Mouse (Mus musculus) MEL (cell line): ENCODE results near the gene Tesc. TPM values are rescaled to one million over a fixed set of nuclear protein-coding genes. Genes with fewer than 3 reads are reported as not detected.

Experiments used
- DNase-seq: peaks from one replicate; pipeline ENCODE4 v3.0.0; 2011; ENCODE audit warnings: low read depth, low spot score
- H3K27ac ChIP-seq: 2 replicates; pipeline ENCODE4 v1.5.1; 2012; ENCODE audit warnings: low read depth, mild to moderate bottlenecking, control low read depth, low read length, moderate library complexity; ENCODE audit not compliant: control insufficient read depth
- H3K27me3 ChIP-seq, 2 experiments: fragments of 150-350 bp in 1 of 2; sonication (generic) in 1 of 2; 2 replicates each; pipeline ENCODE4 v1.6.1; 2012; ENCODE audit warnings: low read length in 2 of 2, mild to moderate bottlenecking in 2 of 2, improper control_type of control experiment in 1 of 2, moderate library complexity in 1 of 2; ENCODE audit not compliant: insufficient read depth in 2 of 2, control insufficient read depth in 1 of 2
- H3K36me3 ChIP-seq, 2 experiments: 2 replicates each; pipeline ENCODE4 v1.6.1; 2012 to 2014; ENCODE audit warnings: low read length in 2 of 2, improper control_type of control experiment in 1 of 2, inconsistent platforms in 1 of 2, mild to moderate bottlenecking in 1 of 2; ENCODE audit not compliant: insufficient read depth in 2 of 2, control insufficient read depth in 1 of 2
- H3K4me1 ChIP-seq, 2 experiments: fragments of 150-350 bp in 1 of 2; sonication (generic) in 1 of 2; 2 replicates each; pipeline ENCODE4 v1.6.1; 2012; ENCODE audit warnings: low read length in 2 of 2, improper control_type of control experiment in 1 of 2, mild to moderate bottlenecking in 1 of 2; ENCODE audit not compliant: insufficient read depth in 2 of 2, control insufficient read depth in 1 of 2
- H3K4me3 ChIP-seq, 2 experiments: fragments of 150-350 bp in 1 of 2; sonication (generic) in 1 of 2; 2 replicates each; pipeline ENCODE4 v1.5.1; 2012; ENCODE audit warnings: low read depth in 2 of 2, low read length in 2 of 2, mild to moderate bottlenecking in 2 of 2, moderate library complexity in 2 of 2, control low read depth in 1 of 2, improper control_type of control experiment in 1 of 2; ENCODE audit not compliant: control insufficient read depth in 1 of 2, insufficient read depth in 1 of 2
- H3K79me2 ChIP-seq: 2 replicates; pipeline ENCODE4 v1.6.1; 2012; ENCODE audit warnings: mild to moderate bottlenecking, low read length, moderate library complexity; ENCODE audit not compliant: control insufficient read depth, poor library complexity, insufficient read depth
- H3K9ac ChIP-seq: 2 replicates; pipeline ENCODE4 v1.6.1; 2012; ENCODE audit warnings: low read depth, mild to moderate bottlenecking, control low read depth, low read length, moderate library complexity; ENCODE audit not compliant: control insufficient read depth, poor library complexity, severe bottlenecking
- H3K9me3 ChIP-seq: fragments of 150-350 bp; sonication (generic); replicated peaks from 2 replicates; pipeline ENCODE4 v1.6.1; 2012; ENCODE audit warnings: mild to moderate bottlenecking, low read length, improper control_type of control experiment, moderate library complexity; ENCODE audit not compliant: insufficient read depth
- BHLHE40 ChIP-seq: IDR thresholded peaks from 2 replicates; pipeline ENCODE4 v1.6.1; 2012; ENCODE audit warnings: low read depth, mild to moderate bottlenecking, inconsistent platforms, low read length, improper control_type of control experiment, borderline replicate concordance
- CHD1 ChIP-seq: IDR thresholded peaks from 2 replicates; pipeline ENCODE4 v1.6.1; 2012; ENCODE audit warnings: low read depth, mild to moderate bottlenecking, inconsistent platforms, low read length, improper control_type of control experiment
- CHD2 ChIP-seq: IDR thresholded peaks from 2 replicates; pipeline ENCODE4 v1.6.1; 2011; ENCODE audit warnings: low read length, improper control_type of control experiment
- CTCF ChIP-seq, 3 experiments: IDR thresholded peaks in 2 of 3; conservative IDR thresholded peaks in 1 of 3; 2 replicates each; pipeline ENCODE4 v1.5.1; 2011 to 2012; ENCODE audit warnings: low read length in 3 of 3, low read depth in 2 of 3, mild to moderate bottlenecking in 2 of 3, improper control_type of control experiment in 1 of 3, inconsistent platforms in 1 of 3, mixed read lengths in 1 of 3, moderate library complexity in 1 of 3; ENCODE audit not compliant: control insufficient read depth in 1 of 3, insufficient read depth in 1 of 3, poor library complexity in 1 of 3, severe bottlenecking in 1 of 3
- E2F4 ChIP-seq: IDR thresholded peaks from 2 replicates; pipeline ENCODE4 v1.6.1; 2011; ENCODE audit warnings: low read depth, low read length, improper control_type of control experiment, borderline replicate concordance
- ELF1 ChIP-seq: IDR thresholded peaks from 2 replicates; pipeline ENCODE4 v1.6.1; 2014; ENCODE audit warnings: low read depth, mild to moderate bottlenecking, inconsistent platforms, low read length, improper control_type of control experiment, moderate library complexity
- EP300 ChIP-seq, 2 experiments: IDR thresholded peaks; 2 replicates each; pipeline ENCODE4 v1.6.1; 2011; ENCODE audit warnings: improper control_type of control experiment in 2 of 2, low read length in 2 of 2, low read depth in 1 of 2, mild to moderate bottlenecking in 1 of 2
- GABPA ChIP-seq: IDR thresholded peaks from 2 replicates; pipeline ENCODE4 v1.6.1; 2012; ENCODE audit warnings: low read depth, mild to moderate bottlenecking, inconsistent platforms, low read length, improper control_type of control experiment, moderate library complexity
- GATA1 ChIP-seq: IDR thresholded peaks from 2 replicates; pipeline ENCODE4 v1.6.1; 2011; ENCODE audit warnings: low read depth, low read length, improper control_type of control experiment
- JUND ChIP-seq: IDR thresholded peaks from 2 replicates; pipeline ENCODE4 v1.6.1; 2011; ENCODE audit warnings: low read depth, mild to moderate bottlenecking, improper control_type of control experiment, low read length
- KAT2A ChIP-seq: conservative IDR thresholded peaks from 2 replicates; pipeline ENCODE4 v1.6.1; 2012; ENCODE audit warnings: low read depth, low read length, improper control_type of control experiment, inconsistent platforms
- MAX ChIP-seq: IDR thresholded peaks from 2 replicates; pipeline ENCODE4 v1.6.1; 2011; ENCODE audit warnings: low read length, improper control_type of control experiment
- MAZ ChIP-seq: IDR thresholded peaks from 2 replicates; pipeline ENCODE4 v1.6.1; 2012; ENCODE audit warnings: low read depth, mild to moderate bottlenecking, inconsistent platforms, low read length, improper control_type of control experiment
- MYB ChIP-seq: IDR thresholded peaks from 2 replicates; pipeline ENCODE4 v1.6.1; 2011; ENCODE audit warnings: mild to moderate bottlenecking, low read depth, low read length, improper control_type of control experiment
- MYC ChIP-seq: IDR thresholded peaks from 2 replicates; pipeline ENCODE4 v1.6.1; 2011; ENCODE audit warnings: low read depth, mild to moderate bottlenecking, low read length, improper control_type of control experiment, moderate library complexity
- POLR2AphosphoS5 ChIP-seq: IDR thresholded peaks from 2 replicates; pipeline ENCODE4 v1.6.1; 2012; ENCODE audit warnings: low read depth, borderline replicate concordance, mild to moderate bottlenecking, inconsistent platforms, low read length, moderate library complexity, mixed read lengths
- RAD21 ChIP-seq: IDR thresholded peaks from 2 replicates; pipeline ENCODE4 v1.6.1; 2011; ENCODE audit warnings: mild to moderate bottlenecking, low read depth, low read length, improper control_type of control experiment
- RCOR1 ChIP-seq: IDR thresholded peaks from 2 replicates; pipeline ENCODE4 v1.6.1; 2012; ENCODE audit warnings: low read depth, mild to moderate bottlenecking, inconsistent platforms, low read length, improper control_type of control experiment
- TBP ChIP-seq: IDR thresholded peaks from 2 replicates; pipeline ENCODE4 v1.8.0; 2011; ENCODE audit warnings: low read depth, low read length, improper control_type of control experiment
- TCF12 ChIP-seq: IDR thresholded peaks from 2 replicates; pipeline ENCODE4 v1.6.1; 2014; ENCODE audit warnings: low read depth, mild to moderate bottlenecking, inconsistent platforms, low read length, improper control_type of control experiment, moderate library complexity
- UBTF ChIP-seq: IDR thresholded peaks from 2 replicates; pipeline ENCODE4 v1.6.1; 2012; ENCODE audit warnings: low read depth, mild to moderate bottlenecking, inconsistent platforms, low read length, improper control_type of control experiment, moderate library complexity, borderline replicate concordance; ENCODE audit not compliant: insufficient read depth
- USF1 ChIP-seq: IDR thresholded peaks from 2 replicates; pipeline ENCODE4 v1.6.1; 2014; ENCODE audit warnings: low read depth, mild to moderate bottlenecking, inconsistent platforms, low read length, improper control_type of control experiment, moderate library complexity
- USF2 ChIP-seq, 2 experiments: IDR thresholded peaks; 2 replicates each; pipeline ENCODE4 v1.6.1; 2011 to 2012; ENCODE audit warnings: improper control_type of control experiment in 2 of 2, low read length in 2 of 2, borderline replicate concordance in 1 of 2, inconsistent platforms in 1 of 2, low read depth in 1 of 2, mild to moderate bottlenecking in 1 of 2; ENCODE audit not compliant: insufficient read depth in 1 of 2
- ZKSCAN1 ChIP-seq: IDR thresholded peaks from 2 replicates; pipeline ENCODE4 v1.6.1; 2012; ENCODE audit warnings: low read depth, mild to moderate bottlenecking, inconsistent platforms, low read length, improper control_type of control experiment, moderate library complexity
- ZMIZ1 ChIP-seq: IDR thresholded peaks from 2 replicates; pipeline ENCODE4 v1.6.1; 2012; ENCODE audit warnings: low read depth, mild to moderate bottlenecking, inconsistent platforms, low read length, improper control_type of control experiment, moderate library complexity
- ZNF384 ChIP-seq: IDR thresholded peaks from 2 replicates; pipeline ENCODE4 v1.6.1; 2012; ENCODE audit warnings: low read depth, mild to moderate bottlenecking, inconsistent platforms, low read length, improper control_type of control experiment
- polyA plus RNA-seq, 2 experiments: library from polyadenylated mRNA; stranded (reverse) in 1 of 2; unstranded in 1 of 2; fragments of >175 nt in 1 of 2; fragments of >200 nt in 1 of 2; gene quantifications; 2 replicates each; pipeline versions ENCODE4 v1.2.1 to v1.2.4; 2012; ENCODE audit warnings: low replicate concordance in 2 of 2, low read depth in 1 of 2; ENCODE audit not compliant: insufficient read length in 2 of 2, insufficient read depth in 1 of 2, missing spikeins in 1 of 2
- total RNA-seq: library from RNA; depleted of rRNA; stranded (reverse); fragments of 300-350 nt; gene quantifications from 2 replicates; pipeline ENCODE4 v1.2.3, GENCODE M21; 2012

Tesc gene
- total and polyA plus RNA-seq, 3 experiments = 0.07 TPM; not detected in 2

DNA sequence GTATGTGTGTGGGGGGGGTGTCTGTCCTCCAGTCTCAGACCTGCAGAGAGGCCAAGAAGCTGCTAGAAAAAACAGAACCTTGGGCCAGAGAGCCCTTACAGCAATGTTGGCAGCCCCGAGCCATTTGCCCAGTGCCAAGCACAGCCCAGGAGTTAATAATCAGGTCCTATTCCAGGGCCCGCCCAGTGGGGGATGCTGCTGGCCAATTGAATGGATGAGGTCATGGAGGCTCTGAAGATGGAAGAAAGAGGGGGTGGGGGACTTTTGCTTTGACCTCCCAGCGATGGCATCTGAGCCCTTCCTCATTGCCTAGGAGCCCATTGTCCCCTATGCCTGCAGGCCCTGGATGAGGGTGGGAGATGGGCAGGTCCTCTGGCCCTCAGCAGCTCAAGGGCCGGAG, 4.0 kb downstream of the Tesc start:
- H3K27ac ChIP-seq = no peak overlapping the region
- no peak for DNase-seq
- H3K4me3 ChIP-seq = no peak overlapping the region
- no peaks in the 10 kb centered on the region for H3K9me3 ChIP-seq
- TF ChIP-seq CHD1 (no peak), TBP (no peak), ZNF384 (no peak), MYC (no peak), JUND (no peak), MYB (no peak), EP300 (IDR thresholded peaks at IDR 0.05; ENCODE audit: low read depth in 1 of 2, low read length in 2 of 2) (no peak), BHLHE40 (no peak), CHD2 (no peak), USF2 (IDR thresholded peaks at IDR 0.05; ENCODE audit: borderline replicate concordance in 1 of 2, insufficient read depth in 1 of 2, low read depth in 1 of 2, low read length in 2 of 2) (no peak), POLR2AphosphoS5 (no peak), USF1 (no peak), KAT2A (no peak), ELF1 (no peak), GATA1 (no peak), MAX (no peak)
- no peaks in the 10 kb centered on the region for H3K79me2 ChIP-seq
- no peaks in the 10 kb centered on the region for H3K4me1 ChIP-seq
- no peaks in the 10 kb centered on the region for H3K27me3 ChIP-seq
- H3K36me3 ChIP-seq = no peaks in the 10 kb centered on the region
- no peak overlapping the region for H3K9ac ChIP-seq

DNA sequence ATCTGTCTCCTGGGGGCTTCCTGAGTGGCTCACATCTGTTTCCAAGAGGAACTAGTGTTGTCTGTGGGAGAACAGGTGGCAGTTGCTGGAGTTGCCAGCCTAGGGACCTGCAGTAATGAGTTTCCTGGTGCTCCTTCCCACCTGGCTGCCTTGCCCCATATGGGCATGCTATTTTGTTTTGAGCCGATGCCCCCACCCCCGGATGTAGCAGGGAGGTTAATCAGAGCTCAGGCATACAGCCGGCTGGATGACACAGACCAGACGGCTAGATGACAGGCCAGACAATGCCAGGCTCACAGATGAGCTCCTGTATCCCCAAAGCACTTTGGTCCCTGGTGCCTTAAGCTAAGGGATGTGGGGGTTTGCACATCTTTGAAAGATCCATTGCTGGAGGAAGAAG, 5.8 kb downstream of the Tesc start:
- H3K4me1 ChIP-seq = no peaks in the 10 kb centered on the region
- no peaks in the 10 kb centered on the region for H3K9me3 ChIP-seq
- no peak for DNase-seq
- H3K79me2 ChIP-seq = no peaks in the 10 kb centered on the region
- H3K27me3 ChIP-seq = no peaks in the 10 kb centered on the region
- H3K4me3 ChIP-seq = no peak overlapping the region
- TF ChIP-seq RAD21 (no peak), JUND (no peak), KAT2A (no peak), MYB (no peak), UBTF (no peak), E2F4 (no peak), CTCF (IDR thresholded peaks at IDR 0.05 in 2 of 3, conservative IDR thresholded peaks at IDR 0.05 in 1 of 3; ENCODE audit: control insufficient read depth in 1 of 3, insufficient read depth in 1 of 3, low read depth in 2 of 3, low read length in 3 of 3, poor library complexity in 1 of 3, severe bottlenecking in 1 of 3) (no peak), GATA1 (no peak), ZKSCAN1 (no peak), CHD2 (no peak), USF2 (IDR thresholded peaks at IDR 0.05; ENCODE audit: borderline replicate concordance in 1 of 2, insufficient read depth in 1 of 2, low read depth in 1 of 2, low read length in 2 of 2) (no peak), BHLHE40 (no peak), TCF12 (no peak), MAZ (no peak), ZNF384 (no peak), RCOR1 (no peak), GABPA (no peak), USF1 (no peak), ZMIZ1 (no peak)
- no peak overlapping the region for H3K27ac ChIP-seq
- H3K9ac ChIP-seq = no peak overlapping the region
- no peaks in the 10 kb centered on the region for H3K36me3 ChIP-seq
